Mouse (Mus musculus) liver, embryonic 14.5 days (tissue): Measurements from ENCODE around the gene Cpne7.

Experiments used
- CTCF ChIP-seq: IDR thresholded peaks from 2 replicates; pipeline ENCODE4 v1.5.1; 2016; ENCODE audit warnings: antibody characterized with exemption, low read depth, control low read depth
- EP300 ChIP-seq: IDR thresholded peaks from 2 replicates; pipeline ENCODE4 v1.6.1; 2016; ENCODE audit warnings: antibody characterized with exemption, low read depth

- TF ChIP-seq CTCF (no peak), EP300 (no peak)
Observed at GRCm38 (mm10) chr8:123117744-123118143, 570 bp downstream of the Cpne7 start.
